Mouse (Mus musculus): ENCODE measurements at regions not wholly inside any gene's neighbourhood (a gene's known extent, or its start where the extent isn't known, plus 50 kb on each side); places are given as distances from the start of the nearest gene placed in this dataset.

- H3K4me1 ChIP-seq, result peaks cover 23% of the 10 kb centered on the region
- 41% methylated on average over 2 of the region's 2 CpGs for WGBS
- no peak for ATAC-seq (ENCODE audit: insufficient number of reproducible peaks, low FRiP score, low TSS enrichment, low read depth)
- no peaks in the 10 kb centered on the region for H3K36me3 ChIP-seq
- no peak overlapping the region for H3K4me2 ChIP-seq
- peaks cover 5% of the 10 kb centered on the region; the same call in 1 of the 2 replicates for H3K27me3 ChIP-seq
- no peak overlapping the region for H3K4me3 ChIP-seq
- no peak overlapping the region for H3K27ac ChIP-seq
- H3K9me3 ChIP-seq, result no peaks in the 10 kb centered on the region
- no peak overlapping the region for H3K9ac ChIP-seq
Observed at GRCm38 (mm10) chr5:118946994-118947393, 386.5 kb downstream of the Med13l start.

GRCm38 (mm10) chr5:118948119-118948786 is 387.8 kb downstream of the Med13l start:
- no peak overlapping the region for H3K4me3 ChIP-seq
- peaks cover 23% of the 10 kb centered on the region for H3K4me1 ChIP-seq
- no peaks in the 10 kb centered on the region for H3K36me3 ChIP-seq
- no peak for ATAC-seq (ENCODE audit: insufficient number of reproducible peaks, low FRiP score, low TSS enrichment, low read depth)
- H3K9me3 ChIP-seq, result no peaks in the 10 kb centered on the region
- 90% methylated on average over 6 of the region's 6 CpGs for WGBS
- H3K27me3 ChIP-seq, result peaks cover 5% of the 10 kb centered on the region; the same call in 1 of the 2 replicates
- H3K9ac ChIP-seq, result no peak overlapping the region
- no peak overlapping the region for H3K4me2 ChIP-seq
- no peak overlapping the region for H3K27ac ChIP-seq

- no peak overlapping the region for H3K9ac ChIP-seq
- no peak overlapping the region for H3K4me2 ChIP-seq
- WGBS, result 66% methylated on average over 7 of the region's 7 CpGs
- H3K36me3 ChIP-seq, result no peaks in the 10 kb centered on the region
- H3K9me3 ChIP-seq, result no peaks in the 10 kb centered on the region
- ATAC-seq (ENCODE audit: insufficient number of reproducible peaks, low FRiP score, low TSS enrichment, low read depth), result no peak
- peaks cover 2% of the 10 kb centered on the region; the same call in 1 of the 2 replicates for H3K4me1 ChIP-seq
- no peak overlapping the region for H3K27ac ChIP-seq
- H3K27me3 ChIP-seq, result peaks cover 5% of the 10 kb centered on the region; the same call in 1 of the 2 replicates
- no peak overlapping the region for H3K4me3 ChIP-seq
Observed at GRCm38 (mm10) chr5:118951067-118951466, 390.6 kb downstream of the Med13l start.

- no peak overlapping the region for H3K27ac ChIP-seq
- H3K9ac ChIP-seq, result no peak overlapping the region
- no peaks in the 10 kb centered on the region for H3K4me1 ChIP-seq
- no peaks in the 10 kb centered on the region for H3K36me3 ChIP-seq
- no peak overlapping the region for H3K4me2 ChIP-seq
- no peaks in the 10 kb centered on the region; the same call in 1 of the 2 replicates for H3K9me3 ChIP-seq
- no peak for ATAC-seq (ENCODE audit: insufficient number of reproducible peaks, low FRiP score, low TSS enrichment, low read depth)
- WGBS, result 41% methylated on average over 21 of the region's 21 CpGs
- H3K4me3 ChIP-seq, result no peak overlapping the region
- no peaks in the 10 kb centered on the region; the same call in 1 of the 2 replicates for H3K27me3 ChIP-seq
Observed at GRCm38 (mm10) chr5:118960521-118961001, 400.1 kb downstream of the Med13l start.

- Histone ChIP-seq H3K9me3 (no peaks in the 10 kb centered on the region; the same call in 1 of the 2 replicates), H3K36me3 (no peaks in the 10 kb centered on the region), H3K27me3 (no peaks in the 10 kb centered on the region; the same call in 1 of the 2 replicates), H3K4me1 (no peaks in the 10 kb centered on the region), H3K27ac (no peak overlapping the region), H3K9ac (no peak overlapping the region), H3K4me2 (no peak overlapping the region), H3K4me3 (no peak overlapping the region)
- ATAC-seq (ENCODE audit: insufficient number of reproducible peaks, low FRiP score, low TSS enrichment, low read depth), result no peak
- WGBS, result 70% methylated on average over 11 of the region's 11 CpGs
Observed at GRCm38 (mm10) chr5:118961091-118961490, 400.6 kb downstream of the Med13l start.

- Histone ChIP-seq H3K36me3 (no peaks in the 10 kb centered on the region), H3K4me3 (no peak overlapping the region), H3K27me3 (no peaks in the 10 kb centered on the region; the same call in 1 of the 2 replicates), H3K4me1 (no peaks in the 10 kb centered on the region), H3K4me2 (no peak overlapping the region), H3K9ac (no peak overlapping the region), H3K27ac (no peak overlapping the region), H3K9me3 (no peaks in the 10 kb centered on the region; the same call in 1 of the 2 replicates)
- ATAC-seq (ENCODE audit: insufficient number of reproducible peaks, low FRiP score, low TSS enrichment, low read depth), result no peak
- 86% methylated on average over 3 of the region's 3 CpGs for WGBS
Observed at GRCm38 (mm10) chr5:118962152-118962551, 401.7 kb downstream of the Med13l start.

- H3K27me3 ChIP-seq, result no peaks in the 10 kb centered on the region; the same call in 1 of the 2 replicates
- WGBS, result 95% methylated on average over 3 of the region's 3 CpGs
Observed at GRCm38 (mm10) chr5:118963001-118963400, 402.5 kb downstream of the Med13l start.

GRCm38 (mm10) chr5:118966901-118967300 is 406.4 kb downstream of the Med13l start:
- no peaks in the 10 kb centered on the region for H3K9me3 ChIP-seq
- H3K4me2 ChIP-seq, result no peak overlapping the region
- WGBS, result 74% methylated on average over 6 of the region's 6 CpGs
- H3K9ac ChIP-seq, result no peak overlapping the region
- no peak for ATAC-seq (ENCODE audit: insufficient number of reproducible peaks, low FRiP score, low TSS enrichment, low read depth)
- no peaks in the 10 kb centered on the region for H3K36me3 ChIP-seq
- no peaks in the 10 kb centered on the region; the same call in 1 of the 2 replicates for H3K27me3 ChIP-seq
- no peak overlapping the region for H3K4me3 ChIP-seq
- H3K27ac ChIP-seq, result no peak overlapping the region
- no peaks in the 10 kb centered on the region for H3K4me1 ChIP-seq

More at GRCm38 (mm10) chr5:118963001-118963400, 402.5 kb downstream of the Med13l start:
- Histone ChIP-seq H3K4me2 (no peak overlapping the region), H3K4me1 (no peaks in the 10 kb centered on the region), H3K36me3 (no peaks in the 10 kb centered on the region), H3K4me3 (no peak overlapping the region), H3K9ac (no peak overlapping the region), H3K9me3 (no peaks in the 10 kb centered on the region; the same call in 1 of the 2 replicates), H3K27ac (no peak overlapping the region)
- no peak for ATAC-seq (ENCODE audit: insufficient number of reproducible peaks, low FRiP score, low TSS enrichment, low read depth)

GRCm38 (mm10) chr5:118967718-118968117 is 407.2 kb downstream of the Med13l start:
- no peak for ATAC-seq (ENCODE audit: insufficient number of reproducible peaks, low FRiP score, low TSS enrichment, low read depth)
- no peak overlapping the region for H3K9ac ChIP-seq
- peaks cover 5% of the 10 kb centered on the region; the same call in 1 of the 2 replicates for H3K27me3 ChIP-seq
- no peaks in the 10 kb centered on the region for H3K4me1 ChIP-seq
- 33% methylated on average over 11 of the region's 11 CpGs for WGBS
- H3K27ac ChIP-seq, result no peak overlapping the region
- no peaks in the 10 kb centered on the region for H3K9me3 ChIP-seq
- no peak overlapping the region for H3K4me3 ChIP-seq
- H3K4me2 ChIP-seq, result no peak overlapping the region
- no peaks in the 10 kb centered on the region for H3K36me3 ChIP-seq

- Histone ChIP-seq H3K4me2 (no peak overlapping the region), H3K4me3 (no peak overlapping the region), H3K27me3 (peaks cover 6% of the 10 kb centered on the region; the same call in 1 of the 2 replicates), H3K9ac (no peak overlapping the region), H3K36me3 (no peaks in the 10 kb centered on the region), H3K27ac (no peak overlapping the region), H3K9me3 (no peaks in the 10 kb centered on the region), H3K4me1 (peaks cover 3% of the 10 kb centered on the region; the same call in 1 of the 2 replicates)
- 36% methylated on average over 10 of the region's 10 CpGs for WGBS
- ATAC-seq (ENCODE audit: insufficient number of reproducible peaks, low FRiP score, low TSS enrichment, low read depth), result no peak
Observed at GRCm38 (mm10) chr5:118975147-118975546, 414.7 kb downstream of the Med13l start.

GRCm38 (mm10) chr5:118978921-118979630 is 418.6 kb downstream of the Med13l start:
- Histone ChIP-seq H3K9me3 (no peaks in the 10 kb centered on the region), H3K4me2 (no peak overlapping the region), H3K27ac (no peak overlapping the region), H3K9ac (no peak overlapping the region), H3K4me3 (no peak overlapping the region), H3K4me1 (peaks cover 7% of the 10 kb centered on the region; the same call in 1 of the 2 replicates), H3K27me3 (peaks cover 7% of the 10 kb centered on the region; the same call in 1 of the 2 replicates), H3K36me3 (no peaks in the 10 kb centered on the region)
- WGBS, result 80% methylated on average over 11 of the region's 11 CpGs
- ATAC-seq (ENCODE audit: insufficient number of reproducible peaks, low FRiP score, low TSS enrichment, low read depth), result no peak

- Histone ChIP-seq H3K27me3 (peaks cover 7% of the 10 kb centered on the region; the same call in 1 of the 2 replicates), H3K4me2 (no peak overlapping the region), H3K36me3 (no peaks in the 10 kb centered on the region), H3K9ac (no peak overlapping the region), H3K9me3 (no peaks in the 10 kb centered on the region), H3K4me3 (no peak overlapping the region), H3K27ac (no peak overlapping the region), H3K4me1 (0 out of 2 replicates have a peak, but pooled peaks cover 9% of the 10 kb centered on the region)
- WGBS, result 15% methylated on average over 16 of the region's 16 CpGs
- ATAC-seq (ENCODE audit: insufficient number of reproducible peaks, low FRiP score, low TSS enrichment, low read depth), result no peak
Observed at GRCm38 (mm10) chr5:118981046-118981445, 420.6 kb downstream of the Med13l start.
